Mouse (Mus musculus) cerebellum, adult 9-11 months (tissue): ENCODE results near the gene Lrmda.

Source experiments
- DNase-seq: peaks from one replicate; pipeline ENCODE4 v3.0.0; 2022

The Lrmda gene

GRCm38 (mm10) chr14:23014747-23015286 is 995.3 kb downstream of the Lrmda start:
- peak; percentile 57 for DNase-seq

- no peak for DNase-seq
Measured at GRCm38 (mm10) chr14:23015321-23016067, 996.0 kb downstream of the Lrmda start.

- DNase-seq, result no peak
Measured at GRCm38 (mm10) chr14:23016068-23016611, 996.6 kb downstream of the Lrmda start.

GRCm38 (mm10) chr14:23041002-23041401 is 1021.5 kb downstream of the Lrmda start:
- no peak for DNase-seq

GRCm38 (mm10) chr14:23045322-23045721 is 1025.8 kb downstream of the Lrmda start:
- DNase-seq, result no peak

GRCm38 (mm10) chr14:23046330-23046729 is 1026.8 kb downstream of the Lrmda start:
- peak; percentile 28 for DNase-seq

- no peak for DNase-seq
Measured at GRCm38 (mm10) chr14:23051441-23051840, 1031.9 kb downstream of the Lrmda start.

GRCm38 (mm10) chr14:23052833-23053592 is 1033.5 kb downstream of the Lrmda start:
- DNase-seq, result peak; percentile 12

- DNase-seq, result no peak
Measured at GRCm38 (mm10) chr14:23057228-23057976, 1037.9 kb downstream of the Lrmda start.

GRCm38 (mm10) chr14:23057987-23058386 is 1038.5 kb downstream of the Lrmda start:
- DNase-seq, result no peak

GRCm38 (mm10) chr14:23078719-23079118 is 1059.2 kb downstream of the Lrmda start:
- no peak for DNase-seq

GRCm38 (mm10) chr14:23084241-23084773 is 1064.8 kb downstream of the Lrmda start:
- DNase-seq, result no peak

- DNase-seq, result no peak
Measured at GRCm38 (mm10) chr14:23084797-23085196, 1065.3 kb downstream of the Lrmda start.

- DNase-seq, result peak; percentile 86
Measured at GRCm38 (mm10) chr14:23093306-23093705, 1073.8 kb downstream of the Lrmda start.

- DNase-seq, result no peak
Measured at GRCm38 (mm10) chr14:23094546-23095157, 1075.1 kb downstream of the Lrmda start.

- no peak for DNase-seq
Measured at GRCm38 (mm10) chr14:23095158-23096016, 1075.9 kb downstream of the Lrmda start.

- no peak for DNase-seq
Measured at GRCm38 (mm10) chr14:23096017-23096336, 1076.5 kb downstream of the Lrmda start.

- no peak for DNase-seq
Measured at GRCm38 (mm10) chr14:23096405-23096804, 1076.9 kb downstream of the Lrmda start.
